Mouse (Mus musculus) retina, postnatal 7 days (tissue): ENCODE results near the gene Gm3739.
"Not testable (repeated sequence)": the region's sequence is repeated elsewhere in the genome, so short reads cannot be mapped to it uniquely, and the experiment has no call there.

Experiments
- DNase-seq: peaks from one replicate; pipeline ENCODE4 v3.0.0-alpha.2; 2012; ENCODE audit warnings: low read depth, low spot score

Gene Gm3739

DNA sequence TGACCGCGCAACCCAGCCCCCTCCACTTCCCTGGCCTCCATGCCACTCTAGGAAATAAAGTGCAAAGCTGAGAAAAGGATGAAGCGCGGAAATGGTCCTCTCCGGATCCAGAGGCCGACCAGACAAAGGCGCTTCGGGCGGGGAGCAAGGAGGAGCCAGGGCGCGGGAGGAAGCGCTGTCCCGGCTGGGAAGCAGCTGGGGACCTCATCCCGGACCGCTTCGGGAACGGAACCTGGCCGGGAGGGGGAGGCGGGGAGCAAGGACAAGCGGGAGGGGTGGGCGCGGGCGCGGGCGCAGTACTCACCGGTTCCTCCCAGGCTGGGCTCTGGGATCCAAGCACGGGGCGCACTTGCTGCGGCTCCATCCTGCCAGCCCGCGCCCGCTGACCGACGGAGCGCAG, at the start of gene Gm3739:
TSS of gene Gm3739 (minus strand) at position 389 of the 400 bp plus-strand sequence.
- DNase-seq, result not testable (repeated sequence)

DNA sequence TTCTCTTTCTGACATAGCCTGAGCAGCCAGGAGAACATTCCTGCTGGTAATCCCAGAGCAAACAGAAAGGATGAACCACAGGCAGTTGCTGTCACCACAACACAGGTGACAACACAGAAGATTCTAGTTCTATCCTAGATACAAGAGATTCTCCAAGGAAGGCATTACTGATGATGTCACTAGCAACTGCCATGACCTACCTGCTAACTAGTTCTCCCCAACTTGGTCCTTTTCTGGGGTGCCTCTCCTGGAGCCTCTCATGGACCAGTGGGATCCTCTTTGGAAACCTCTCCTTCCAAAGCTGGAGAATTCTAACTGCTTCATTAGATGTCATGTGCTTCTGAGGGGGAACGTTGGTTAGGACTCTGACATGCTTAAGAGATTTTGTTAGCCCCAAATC, 17.4 kb upstream of the Gm3739 start, which contains the start of gene Gm5797:
TSS of gene Gm5797 (minus strand) at position 101 of the 400 bp plus-strand sequence.
- not testable (repeated sequence) for DNase-seq

DNA sequence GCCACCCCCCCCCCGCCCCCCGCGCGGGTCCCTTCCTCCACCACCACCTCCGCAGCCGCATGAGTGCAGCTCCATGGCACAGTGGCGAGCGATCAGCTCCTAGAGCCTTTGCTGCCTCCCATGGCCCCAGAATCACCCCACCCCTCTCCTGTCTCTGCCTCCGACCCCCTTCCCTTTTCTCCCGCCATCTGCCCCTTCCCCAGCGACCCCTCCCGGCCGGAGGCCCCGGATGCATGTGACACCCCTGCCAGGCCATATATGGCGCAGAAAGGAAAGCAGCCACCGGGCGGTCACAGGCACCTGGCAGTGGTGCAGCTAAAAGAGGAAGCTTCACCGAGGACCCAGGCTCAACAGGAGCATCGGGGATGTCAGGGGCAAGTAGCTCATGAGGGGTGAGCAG, 244 bp upstream of the Gm3739 start:
- not testable (repeated sequence) for DNase-seq

DNA sequence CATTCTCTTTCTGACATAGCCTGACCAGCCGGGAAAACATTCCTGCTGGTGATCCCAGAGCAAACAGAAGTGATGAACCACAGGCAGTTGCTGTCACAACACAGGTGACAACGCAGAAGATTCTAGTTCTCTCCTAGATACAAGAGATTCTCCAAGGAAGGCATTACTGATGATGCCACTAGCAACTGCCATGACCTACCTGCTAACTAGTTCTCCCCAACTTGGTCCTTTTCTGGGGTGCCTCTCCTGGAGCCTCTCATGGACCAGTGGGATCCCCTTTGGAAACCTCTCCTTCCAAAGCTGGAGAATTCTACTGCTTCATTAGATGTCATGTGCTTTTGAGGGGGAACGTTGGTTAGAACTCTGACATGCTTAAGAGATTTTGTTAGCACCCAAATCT, 50.2 kb downstream of the Gm3739 start, which contains the start of gene Gm3727:
TSS of gene Gm3727 (minus strand) at position 101 of the 400 bp plus-strand sequence.
- not testable (repeated sequence) for DNase-seq
